Mouse (Mus musculus) brown adipose tissue, adult 24 weeks (tissue): ENCODE measurements around the gene Slc5a4b. TPM values are rescaled to one million over a fixed set of nuclear protein-coding genes. Genes with fewer than 3 reads are reported as not detected.

Experiments
- H3K27ac ChIP-seq: fragments of 200-500 bp; replicated peaks from 2 replicates; pipeline ENCODE4 v1.5.1; 2012; ENCODE audit warnings: low read depth, mild to moderate bottlenecking, low read length
- H3K4me1 ChIP-seq: fragments of 200-500 bp; 2 replicates; pipeline ENCODE4 v1.6.1; 2012; ENCODE audit warnings: low read length, mixed read lengths; ENCODE audit not compliant: control insufficient read depth, insufficient read depth, insufficient read length
- H3K4me3 ChIP-seq: fragments of 200-500 bp; 2 replicates; pipeline ENCODE4 v1.5.1; 2012; ENCODE audit warnings: low read depth, mild to moderate bottlenecking, low read length, moderate library complexity; ENCODE audit not compliant: insufficient read depth
- polyA plus RNA-seq: library from polyadenylated mRNA; stranded (reverse); fragments of >200 nt; gene quantifications from 2 replicates; pipeline ENCODE4 v1.2.4, GENCODE M21; 2012; ENCODE audit not compliant: missing spikeins, insufficient read depth, insufficient read length

Slc5a4b gene
- polyA plus RNA-seq, 1 experiment = not detected

DNA sequence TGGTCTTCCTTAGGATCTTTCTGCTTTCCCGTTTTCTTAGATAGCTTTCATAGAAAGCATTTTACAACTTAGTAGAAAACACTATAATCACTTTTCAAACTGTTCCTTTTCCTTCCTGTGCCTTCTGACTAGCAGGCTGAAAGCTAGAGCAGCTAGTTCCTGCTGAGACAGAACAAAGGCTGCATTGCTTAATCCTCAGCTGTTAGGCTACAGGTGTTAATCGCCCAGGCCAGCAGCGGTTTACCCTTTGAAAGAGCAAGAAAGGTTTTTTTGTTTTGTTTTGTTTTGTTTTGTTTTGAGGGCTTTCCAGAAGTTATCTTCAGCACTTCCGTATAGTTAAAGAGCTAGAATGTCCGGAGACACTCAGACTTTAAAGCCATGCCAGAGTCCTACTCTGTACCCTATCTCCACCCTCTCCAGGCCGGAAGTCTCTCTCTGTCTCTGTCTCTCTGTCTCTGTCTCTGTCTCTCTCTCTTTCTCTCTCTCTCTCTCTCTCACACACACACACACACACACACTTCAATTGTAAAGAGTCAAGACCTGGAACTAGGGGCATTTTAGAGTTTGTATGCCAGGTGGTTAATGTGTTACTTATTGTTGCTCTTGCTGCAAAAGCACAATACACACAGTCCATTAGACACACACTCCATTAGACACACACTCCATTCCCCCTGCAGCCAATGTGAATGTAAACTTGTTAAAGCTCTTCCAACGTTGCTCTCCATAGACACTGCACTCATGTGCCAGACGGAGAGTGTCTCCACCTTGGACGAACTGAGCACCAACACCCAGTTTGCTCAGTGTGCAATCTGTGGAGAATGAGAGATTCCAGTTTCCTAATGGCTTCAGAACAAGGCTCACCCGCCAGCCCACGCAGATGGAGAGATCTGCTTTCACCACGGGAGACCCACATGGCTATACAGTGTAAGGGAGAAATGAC lies 42.8 kb downstream of the Slc5a4b start:
- Histone ChIP-seq H3K4me1 (no peaks in the 10 kb centered on the region), H3K27ac (no peak overlapping the region), H3K4me3 (no peak overlapping the region)

DNA sequence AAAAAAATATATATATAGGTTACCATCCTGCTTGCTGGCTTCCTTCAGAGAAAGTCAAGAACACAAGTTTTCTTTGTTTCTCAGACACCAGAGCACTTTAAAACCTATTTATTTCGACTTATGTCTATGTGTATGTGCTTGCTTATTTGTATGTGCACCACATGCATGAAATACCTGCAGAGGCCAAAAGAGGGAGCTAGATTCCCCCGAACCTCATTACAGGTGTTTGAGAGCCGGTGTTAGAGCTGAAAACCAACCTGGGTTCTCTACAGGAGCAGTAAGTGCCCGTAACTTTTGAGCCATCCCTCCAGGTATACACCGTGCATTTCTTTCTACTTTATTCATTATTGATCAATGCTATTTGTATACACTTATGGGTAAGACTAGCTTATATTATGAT lies 48.3 kb downstream of the Slc5a4b start:
- Histone ChIP-seq H3K27ac (no peak overlapping the region), H3K4me3 (no peak overlapping the region), H3K4me1 (no peaks in the 10 kb centered on the region)

DNA sequence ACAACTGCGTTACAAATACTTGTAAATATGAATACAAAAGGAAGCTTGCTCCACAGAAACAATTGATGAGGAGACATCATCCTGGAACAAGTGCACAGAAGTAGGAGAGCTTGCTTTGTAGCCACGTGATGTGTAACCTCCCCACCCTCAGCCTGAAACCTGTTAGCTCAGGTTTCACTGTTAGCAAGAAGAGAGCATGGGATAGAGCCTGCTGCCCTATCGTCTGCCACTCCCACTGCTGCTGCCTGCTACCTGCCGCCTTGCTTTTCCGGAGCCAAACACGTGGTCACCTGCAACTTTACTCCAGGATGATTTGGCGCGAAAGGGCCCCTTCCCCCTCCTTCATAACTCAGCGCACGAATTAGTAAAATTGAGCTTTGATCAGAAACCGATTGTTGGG lies 58.9 kb downstream of the Slc5a4b start:
- no peak overlapping the region for H3K4me3 ChIP-seq
- no peak overlapping the region for H3K27ac ChIP-seq
- no peaks in the 10 kb centered on the region for H3K4me1 ChIP-seq

DNA sequence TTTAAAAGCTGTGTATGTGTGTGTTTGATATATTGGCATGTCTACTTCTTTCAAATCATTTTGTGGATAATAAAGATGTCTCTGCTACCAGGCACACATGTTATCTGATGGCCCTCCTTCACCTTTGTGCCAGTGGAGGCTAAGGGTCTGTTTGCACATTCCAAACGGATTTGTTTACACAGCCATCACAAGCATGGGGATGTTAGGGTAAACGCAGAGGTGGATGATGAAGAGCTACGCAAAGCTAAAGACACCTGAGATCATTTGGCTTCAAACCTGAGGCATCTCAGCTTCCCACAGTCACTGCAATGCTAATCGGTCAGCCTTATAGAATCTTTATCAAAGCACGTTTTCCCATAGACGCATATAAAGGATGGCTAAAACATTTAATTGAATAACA lies 61.8 kb downstream of the Slc5a4b start:
- H3K4me1 ChIP-seq = no peaks in the 10 kb centered on the region
- H3K27ac ChIP-seq = no peak overlapping the region
- H3K4me3 ChIP-seq = no peak overlapping the region

DNA sequence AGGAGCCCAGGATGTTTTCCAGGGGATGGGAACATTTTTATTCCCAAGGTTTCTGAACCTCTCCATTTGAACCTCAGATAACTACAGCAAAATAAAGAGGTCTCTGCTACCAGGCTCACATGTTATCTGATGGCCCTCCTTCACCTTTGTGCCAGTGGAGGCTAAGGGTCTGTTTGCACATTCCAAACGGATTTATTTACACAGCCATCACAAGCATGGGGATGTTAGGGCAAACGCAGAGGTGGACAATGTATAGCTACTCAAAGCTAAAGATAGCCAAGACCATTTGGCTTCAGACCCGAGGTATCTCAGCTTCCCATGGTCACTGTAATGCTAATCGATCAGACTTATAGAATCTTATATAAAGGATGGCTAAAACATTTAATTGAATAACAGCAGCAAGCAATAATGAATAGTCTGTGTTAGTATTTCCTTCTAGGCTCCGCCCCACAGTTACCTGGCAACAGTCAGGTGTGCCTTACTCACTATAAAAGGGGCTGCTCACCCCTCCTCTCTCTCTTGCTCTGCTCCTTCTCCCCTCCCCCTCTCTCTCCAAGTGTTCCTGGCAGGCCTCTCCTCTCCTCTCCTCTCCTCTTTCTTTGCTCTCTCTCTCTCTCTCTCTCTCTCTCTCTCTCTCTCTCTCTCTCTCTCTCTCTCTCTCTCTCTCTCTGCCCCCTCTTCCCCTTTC lies 63.4 kb downstream of the Slc5a4b start:
- no peaks in the 10 kb centered on the region for H3K4me1 ChIP-seq
- no peak overlapping the region for H3K4me3 ChIP-seq

DNA sequence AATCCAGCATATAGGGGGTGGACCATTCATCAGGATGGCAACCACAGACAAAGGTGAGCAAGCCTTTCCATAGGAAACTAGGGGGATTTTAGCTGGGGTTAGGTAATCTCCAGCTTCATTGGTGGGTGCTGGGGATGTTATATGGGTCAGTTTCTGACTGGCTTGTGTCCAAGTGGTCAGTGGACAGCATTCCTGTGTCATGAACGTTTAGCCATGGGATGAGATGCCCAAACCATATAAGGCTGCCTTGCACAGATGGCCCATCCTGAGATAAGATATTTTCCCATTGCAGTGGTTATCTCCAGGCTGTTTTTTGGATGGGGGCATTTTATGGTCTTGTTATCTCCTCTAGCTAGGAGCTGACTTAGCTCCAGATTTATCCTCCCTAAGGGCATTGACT lies 64.0 kb downstream of the Slc5a4b start:
- no peak overlapping the region for H3K27ac ChIP-seq
- no peak overlapping the region for H3K4me3 ChIP-seq
- H3K4me1 ChIP-seq = no peaks in the 10 kb centered on the region

More for the DNA sequence above, 63.4 kb downstream of the Slc5a4b start:
- no peak overlapping the region for H3K27ac ChIP-seq

DNA sequence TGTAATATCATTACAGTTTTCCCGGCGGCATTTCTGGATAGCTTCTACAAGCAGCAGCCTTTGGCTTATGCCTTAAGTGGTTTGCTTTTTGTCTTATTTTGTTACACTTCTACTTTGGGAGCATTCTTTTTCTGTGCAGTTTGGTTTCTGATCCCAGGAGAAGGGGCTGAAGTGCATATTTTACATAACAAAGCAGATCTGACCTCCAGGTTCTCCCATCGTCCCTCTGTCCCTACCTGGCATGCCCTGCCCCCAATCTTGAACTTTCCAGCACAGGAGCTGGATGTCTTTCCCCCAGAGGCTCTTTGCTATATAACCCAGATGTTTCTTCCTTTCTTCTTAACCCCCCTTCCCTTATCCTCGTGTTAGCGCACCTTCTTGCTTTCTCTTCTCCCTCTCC lies 65.4 kb downstream of the Slc5a4b start:
- Histone ChIP-seq H3K4me3 (no peak overlapping the region), H3K27ac (no peak overlapping the region), H3K4me1 (no peaks in the 10 kb centered on the region)

DNA sequence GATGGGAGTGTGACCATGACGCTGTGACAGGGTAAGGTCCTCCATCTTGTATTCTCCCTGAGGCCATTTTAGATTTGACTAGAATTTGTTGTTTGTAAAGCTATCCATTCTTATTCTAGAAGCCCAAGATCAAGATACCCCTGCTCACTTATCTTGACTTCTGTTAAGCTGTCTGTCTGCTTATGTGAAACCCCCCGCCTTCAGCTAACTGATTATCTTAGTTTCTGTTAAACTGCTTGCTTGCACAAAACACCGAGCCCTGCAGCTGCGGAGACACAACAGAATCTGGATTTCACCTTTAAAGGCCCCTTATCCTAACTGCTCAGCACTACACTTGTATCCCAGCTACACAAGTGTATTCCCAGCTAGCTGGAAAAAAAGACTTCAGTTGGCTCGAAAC lies 73.8 kb downstream of the Slc5a4b start:
- Histone ChIP-seq H3K27ac (no peak overlapping the region), H3K4me3 (no peak overlapping the region)

DNA sequence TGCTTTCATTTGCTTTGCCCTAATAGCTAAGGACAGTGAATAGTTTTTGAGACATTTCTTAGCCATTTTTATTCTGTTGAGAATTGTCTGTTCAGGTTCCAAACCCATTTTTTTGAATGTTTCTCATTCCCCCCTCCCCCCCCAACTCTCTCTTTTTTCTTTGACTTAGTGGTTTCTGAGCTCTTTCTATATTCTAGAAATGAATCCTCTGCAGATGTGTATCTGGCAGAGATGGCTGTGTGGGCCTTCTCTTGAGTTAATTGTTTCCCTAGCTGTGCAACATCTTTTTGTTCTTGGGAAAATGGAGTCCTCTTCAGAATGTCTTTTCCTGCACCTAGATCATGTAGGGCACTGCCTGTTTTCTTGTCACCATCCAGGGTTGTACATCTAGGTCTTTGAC lies 75.5 kb downstream of the Slc5a4b start:
- H3K4me3 ChIP-seq = no peak overlapping the region
- H3K4me1 ChIP-seq = 0 out of 2 replicates have a peak, but pooled peaks cover 3% of the 10 kb centered on the region
- no peak overlapping the region for H3K27ac ChIP-seq

More for the DNA sequence above, 73.8 kb downstream of the Slc5a4b start:
- 0 out of 2 replicates have a peak, but pooled peaks cover 3% of the 10 kb centered on the region for H3K4me1 ChIP-seq

DNA sequence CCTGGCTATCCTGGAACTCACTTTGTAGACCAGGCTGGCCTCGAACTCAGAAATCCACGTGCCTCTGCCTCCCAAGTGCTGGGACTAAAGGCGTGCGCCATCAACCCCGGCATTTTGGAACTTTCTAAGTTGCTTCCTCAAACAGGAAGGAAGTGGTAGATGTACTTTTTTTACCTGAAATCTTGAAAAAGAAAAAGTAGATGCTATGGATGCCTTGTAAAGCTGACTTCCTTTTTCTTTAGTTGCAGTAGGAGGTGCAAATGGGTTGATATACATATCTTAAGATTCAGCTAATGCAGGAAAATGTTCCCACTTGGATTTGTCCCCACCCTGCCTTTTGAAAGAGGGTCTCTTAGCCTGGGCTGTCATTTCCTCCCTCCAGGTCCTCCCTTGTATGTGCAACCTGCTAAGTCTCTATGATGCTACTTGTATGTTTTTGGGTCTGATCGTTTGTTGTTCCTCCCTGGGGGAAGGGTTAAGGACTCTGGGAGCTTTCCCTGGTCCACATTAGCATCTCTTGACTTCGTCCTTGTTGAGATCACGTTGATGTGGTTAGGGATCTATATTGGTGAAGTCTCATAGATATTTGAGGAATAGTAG lies 76.7 kb downstream of the Slc5a4b start:
- Histone ChIP-seq H3K4me3 (no peak overlapping the region), H3K4me1 (0 out of 2 replicates have a peak, but pooled peaks cover 3% of the 10 kb centered on the region), H3K27ac (no peak overlapping the region)

DNA sequence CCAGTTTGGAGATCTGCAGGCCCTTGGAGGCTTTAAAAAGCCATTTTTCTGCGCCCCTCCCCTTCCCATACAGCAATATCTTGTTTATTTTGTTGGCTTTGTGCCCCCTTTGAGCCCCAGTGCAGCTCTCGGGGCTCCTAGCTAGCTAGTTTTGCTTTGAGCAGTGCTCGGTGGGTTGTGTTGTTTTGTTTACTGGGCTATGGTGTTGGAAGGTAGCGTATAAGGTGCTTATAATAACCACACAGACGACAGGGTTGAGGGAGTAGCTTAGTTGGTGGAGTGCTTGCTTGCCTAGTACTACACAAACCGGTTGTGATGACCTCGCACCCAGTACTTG lies 77.7 kb downstream of the Slc5a4b start:
- Histone ChIP-seq H3K27ac (no peak overlapping the region), H3K4me3 (peak overlapping the region; percentile 93), H3K4me1 (0 out of 2 replicates have a peak, but pooled peaks cover 3% of the 10 kb centered on the region)

DNA sequence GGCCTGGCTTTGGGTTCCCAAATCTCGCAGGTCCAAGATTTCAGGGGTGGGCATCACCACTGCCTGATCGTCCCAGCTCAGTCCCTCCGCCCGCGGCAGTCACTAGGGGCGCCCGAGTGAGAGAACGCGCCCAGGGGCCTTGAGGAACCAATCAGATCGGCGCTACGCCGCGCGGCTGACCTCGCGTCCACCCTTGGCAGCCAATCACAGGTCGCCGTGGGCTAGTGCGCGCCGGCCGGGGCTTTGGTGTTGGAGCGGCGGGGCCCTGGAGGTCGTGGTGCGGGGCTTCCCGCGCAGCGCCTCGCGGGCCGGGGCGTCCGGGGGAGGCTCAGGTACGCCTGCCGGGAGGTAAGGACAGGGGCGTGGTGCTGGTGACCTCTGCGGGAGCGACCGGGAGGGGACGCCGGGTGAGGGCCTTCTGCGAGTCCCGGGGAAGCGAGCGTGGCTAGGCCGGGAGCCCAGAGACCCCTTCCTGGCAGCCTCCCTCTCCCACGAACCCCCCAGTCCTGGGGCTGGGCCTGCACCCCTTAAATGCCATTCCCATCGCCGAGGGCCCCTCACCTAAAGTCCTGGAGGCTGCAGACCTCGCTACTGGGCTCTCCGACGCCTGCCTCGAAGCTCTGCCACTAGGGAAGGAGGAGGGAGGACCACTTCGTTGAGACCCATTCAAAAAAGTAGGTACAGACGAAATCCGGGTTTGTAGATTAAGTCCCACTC lies 78.2 kb downstream of the Slc5a4b start, which contains the start of gene Zfp280b:
TSS of gene Zfp280b (plus strand) at position 249 of the 717 bp plus-strand sequence.
- Histone ChIP-seq H3K4me1 (0 out of 2 replicates have a peak, but pooled peaks cover 3% of the 10 kb centered on the region), H3K4me3 (peak within 1 kb of the TSS; percentile 93), H3K27ac (no peak within 1 kb of the TSS; the same call in 1 of the 2 replicates)

DNA sequence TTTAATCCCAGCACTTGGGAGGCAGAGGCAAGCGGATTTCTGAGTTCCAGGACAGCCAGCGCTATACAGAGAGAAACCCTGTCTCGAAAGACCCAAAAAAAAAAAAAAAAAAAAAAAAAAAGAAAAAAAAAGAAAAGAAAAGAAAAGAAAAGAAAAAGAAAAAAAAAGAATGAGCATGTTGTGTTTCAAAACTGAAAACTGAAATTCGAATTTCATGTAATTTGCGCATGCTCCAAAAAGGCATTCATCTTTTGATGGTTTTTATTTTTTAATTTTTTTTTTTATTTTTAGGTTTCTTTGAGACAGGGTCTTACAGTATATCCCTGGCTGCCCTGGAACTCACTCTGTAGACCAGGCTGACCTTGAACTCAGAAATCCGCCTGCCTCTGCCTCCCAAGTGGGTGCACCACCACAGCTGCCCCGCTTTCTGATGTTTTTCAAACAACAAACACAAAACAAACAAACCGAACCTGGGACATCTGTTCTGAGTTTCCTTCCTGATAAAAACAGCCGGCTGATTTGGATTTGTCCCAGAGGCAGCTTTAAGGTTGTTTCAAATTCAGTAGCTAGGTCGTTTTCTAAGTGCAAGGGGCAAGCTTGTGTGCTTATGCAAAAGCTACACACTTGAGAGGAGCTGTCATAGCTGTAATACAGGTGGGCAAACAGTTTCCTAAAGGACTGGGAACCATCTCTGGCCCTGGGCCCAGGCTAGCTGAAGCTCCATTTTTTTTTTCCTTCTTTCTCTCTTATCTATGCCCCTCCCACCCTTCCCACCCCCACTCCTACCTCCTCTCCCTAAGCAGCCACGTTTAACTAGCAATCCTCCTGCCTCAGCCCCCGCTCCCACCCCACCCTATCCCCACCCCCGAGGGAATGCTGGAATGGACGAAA lies 79.0 kb downstream of the Slc5a4b start:
- Histone ChIP-seq H3K4me3 (peak overlapping the region; percentile 93), H3K4me1 (0 out of 2 replicates have a peak, but pooled peaks cover 3% of the 10 kb centered on the region), H3K27ac (no peak overlapping the region)

DNA sequence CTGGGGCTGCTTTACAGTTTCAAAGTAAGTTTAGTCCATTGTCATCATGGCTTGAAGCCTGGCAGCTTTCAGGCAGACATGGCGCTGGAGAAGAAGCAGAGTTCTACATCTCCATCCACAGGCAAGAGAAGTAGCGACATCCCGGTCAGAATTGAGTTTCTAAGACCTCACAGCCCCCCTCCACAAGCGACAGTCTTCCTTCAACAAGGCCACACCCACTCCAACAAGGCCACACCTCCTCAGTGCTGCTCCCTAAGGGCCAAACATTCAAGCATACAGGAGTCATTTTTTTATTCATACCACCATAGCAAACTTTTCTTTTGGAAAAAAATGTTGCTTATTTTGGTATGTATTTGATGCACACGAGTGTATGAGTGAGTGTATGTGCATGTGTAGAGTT lies 80.3 kb downstream of the Slc5a4b start:
- no peak overlapping the region for H3K27ac ChIP-seq

More for the DNA sequence above, 80.3 kb downstream of the Slc5a4b start:
- no peak overlapping the region for H3K4me3 ChIP-seq
- 0 out of 2 replicates have a peak, but pooled peaks cover 3% of the 10 kb centered on the region for H3K4me1 ChIP-seq
